ENCODE assay signal across 10 mouse cellular contexts in genomic region chr12:40836924-40837323, GRCm38 (mm10).
A peak's percentile ranks its signal among the peaks of the same experiment; 100 is the strongest.
DNase-seq lines count a peak whose midpoint lies in the region; ATAC-seq and TF ChIP-seq lines count a peak whose summit lies in the region.
"Had no signal": no experiment of that assay in that cellular context is flagged by ENCODE, and none has a peak within 500 bp of the region (broad histone marks: within the 10 kb centered on the region; RNA-seq: fewer than 3 reads in every experiment).

No protein-coding gene starts in this region.

- no peak for TF ChIP-seq POLR2A in brain, embryonic 14.5 days (IDR thresholded peaks at IDR 0.05; ENCODE audit: borderline replicate concordance, extremely low read depth, insufficient read depth, insufficient read length, poor library complexity, severe bottlenecking)

- WGBS in hindbrain, embryonic 10.5 days = 48% methylated on average over 6 of the region's 6 CpGs
- WGBS in hindbrain, postnatal 0 days = 43% methylated on average over 6 of the region's 6 CpGs
- WGBS in forebrain, embryonic 15.5 days = 16% methylated on average over 6 of the region's 6 CpGs
- 41% methylated on average over 6 of the region's 6 CpGs for WGBS in midbrain, embryonic 16.5 days

- H3K4me2 ChIP-seq in hindbrain, postnatal 0 days (ENCODE audit: low read depth, low read length) = no peak overlapping the region
- H3K4me2 ChIP-seq in forebrain, embryonic 15.5 days (replicated peaks) = no peak overlapping the region
- H3K4me2 ChIP-seq in midbrain, embryonic 16.5 days (ENCODE audit: low read length) = no peak overlapping the region
- H3K4me2 ChIP-seq: lung, embryonic 14.5 days had no signal

- H3K27me3 ChIP-seq in hindbrain, embryonic 10.5 days (ENCODE audit: insufficient read depth, poor library complexity, severe bottlenecking) = peaks cover 18% of the 10 kb centered on the region; the same call in 1 of the 2 replicates
- H3K27me3 ChIP-seq in hindbrain, postnatal 0 days (ENCODE audit: insufficient read depth, low read length) = no peaks in the 10 kb centered on the region
- no peaks in the 10 kb centered on the region for H3K27me3 ChIP-seq in forebrain, embryonic 15.5 days
- no peaks in the 10 kb centered on the region for H3K27me3 ChIP-seq in midbrain, embryonic 16.5 days (ENCODE audit: control insufficient read depth, insufficient read depth, low read depth, low read length)

- H3K4me1 ChIP-seq in hindbrain, embryonic 10.5 days (replicated peaks) = peaks cover 4% of the 10 kb centered on the region; the same call in 1 of the 2 replicates
- H3K4me1 ChIP-seq in hindbrain, postnatal 0 days (ENCODE audit: insufficient read depth, low read length) = no peaks in the 10 kb centered on the region
- H3K4me1 ChIP-seq in forebrain, embryonic 15.5 days = peaks cover 28% of the 10 kb centered on the region
- peaks cover 7% of the 10 kb centered on the region for H3K4me1 ChIP-seq in midbrain, embryonic 16.5 days (ENCODE audit: control insufficient read depth, insufficient read depth, low read length)

- ATAC-seq in hindbrain, postnatal 0 days = no peak
- ATAC-seq in forebrain, embryonic 15.5 days (replicated peaks) = peak; percentile 14; the same call in 1 of the 2 replicates
- ATAC-seq in midbrain, embryonic 16.5 days = peak; percentile 34; the same call in 1 of the 2 replicates
- no peak for ATAC-seq in erythroid progenitor cell, adult 5-6 weeks (replicated peaks; ENCODE audit: low FRiP score, poor library complexity, severe bottlenecking)

- no peak overlapping the region for H3K27ac ChIP-seq in hindbrain, embryonic 10.5 days
- no peak overlapping the region for H3K27ac ChIP-seq in hindbrain, postnatal 0 days
- H3K27ac ChIP-seq in forebrain, embryonic 15.5 days (replicated peaks) = no peak overlapping the region; the same call in 1 of the 2 replicates
- no peak overlapping the region for H3K27ac ChIP-seq in midbrain, embryonic 16.5 days (ENCODE audit: low read length)
- H3K27ac ChIP-seq: heart, adult 2 months had no signal

- DNase-seq in hindbrain, embryonic 10.5 days (ENCODE audit: low spot score) = peak; percentile 43
- no peak for DNase-seq in hindbrain, postnatal 0 days (ENCODE audit: low spot score)
- DNase-seq in brain, embryonic 14.5 days (ENCODE audit: low read depth) = peak; percentile 70
- DNase-seq in spleen, adult 18-20 months = no peak
- DNase-seq in adrenal gland, adult 18-20 months (ENCODE audit: low spot score in 2 of 2) = no peak

- TF ChIP-seq CTCF in hindbrain, postnatal 0 days (IDR thresholded peaks at IDR 0.05; ENCODE audit: low read depth) = no peak
- TF ChIP-seq CTCF in brain, embryonic 14.5 days (IDR thresholded peaks at IDR 0.05; ENCODE audit: borderline replicate concordance, extremely low read depth, insufficient read depth, insufficient read length) = no peak

- no peak overlapping the region for H3K9ac ChIP-seq in hindbrain, postnatal 0 days (replicated peaks; ENCODE audit: low read length)
- H3K9ac ChIP-seq in forebrain, embryonic 15.5 days (replicated peaks) = no peak overlapping the region
- no peak overlapping the region for H3K9ac ChIP-seq in midbrain, embryonic 16.5 days (ENCODE audit: low read depth, low read length)
- H3K9ac ChIP-seq: lung, embryonic 14.5 days had no signal

- peaks cover 18% of the 10 kb centered on the region; the same call in 1 of the 2 replicates for H3K36me3 ChIP-seq in hindbrain, embryonic 10.5 days
- peaks cover 19% of the 10 kb centered on the region; the same call in 1 of the 2 replicates for H3K36me3 ChIP-seq in hindbrain, postnatal 0 days (ENCODE audit: insufficient read depth, low read length)
- H3K36me3 ChIP-seq in forebrain, embryonic 15.5 days = peaks cover 17% of the 10 kb centered on the region
- peaks cover 13% of the 10 kb centered on the region for H3K36me3 ChIP-seq in midbrain, embryonic 16.5 days (ENCODE audit: control insufficient read depth, insufficient read depth, low read length)

- H3K9me3 ChIP-seq in hindbrain, embryonic 10.5 days = no peaks in the 10 kb centered on the region
- H3K9me3 ChIP-seq in hindbrain, postnatal 0 days (ENCODE audit: low read length) = no peaks in the 10 kb centered on the region
- no peaks in the 10 kb centered on the region for H3K9me3 ChIP-seq in forebrain, embryonic 15.5 days
- no peaks in the 10 kb centered on the region for H3K9me3 ChIP-seq in midbrain, embryonic 16.5 days (replicated peaks; ENCODE audit: control insufficient read depth, low read length, poor library complexity, severe bottlenecking)

- no peak overlapping the region for H3K4me3 ChIP-seq in hindbrain, embryonic 10.5 days
- H3K4me3 ChIP-seq in hindbrain, postnatal 0 days (ENCODE audit: low read length) = no peak overlapping the region
- H3K4me3 ChIP-seq in forebrain, embryonic 15.5 days = no peak overlapping the region
- no peak overlapping the region for H3K4me3 ChIP-seq in midbrain, embryonic 16.5 days (ENCODE audit: low read depth, low read length)
- H3K4me3 ChIP-seq: heart, adult 2 months had no signal

Comparison
In these comparisons a context has a peak if more than half of its experiments do, and no peak if none do; other contexts are left out.
1. DNase-seq: peak in hindbrain, embryonic 10.5 days (single experiment) and brain, embryonic 14.5 days (single experiment); none in hindbrain, postnatal 0 days (single experiment), spleen, adult 18-20 months (0 of 2) and adrenal gland, adult 18-20 months (0 of 2).
2. ATAC-seq: peak in forebrain, embryonic 15.5 days (single experiment) and midbrain, embryonic 16.5 days (single experiment); none in hindbrain, postnatal 0 days (single experiment) and erythroid progenitor cell, adult 5-6 weeks (single experiment).